Mouse (Mus musculus): Measurements from ENCODE around the gene Gan. TPM values are rescaled to one million over a fixed set of nuclear protein-coding genes. Genes with fewer than 3 reads are reported as not detected.

The Gan gene
- 10 to 100 TPM in 1 of 2 experiments, 1 to 10 TPM in 1; 8.8 to 11.0 TPM for total RNA-seq (2023)

DNA sequence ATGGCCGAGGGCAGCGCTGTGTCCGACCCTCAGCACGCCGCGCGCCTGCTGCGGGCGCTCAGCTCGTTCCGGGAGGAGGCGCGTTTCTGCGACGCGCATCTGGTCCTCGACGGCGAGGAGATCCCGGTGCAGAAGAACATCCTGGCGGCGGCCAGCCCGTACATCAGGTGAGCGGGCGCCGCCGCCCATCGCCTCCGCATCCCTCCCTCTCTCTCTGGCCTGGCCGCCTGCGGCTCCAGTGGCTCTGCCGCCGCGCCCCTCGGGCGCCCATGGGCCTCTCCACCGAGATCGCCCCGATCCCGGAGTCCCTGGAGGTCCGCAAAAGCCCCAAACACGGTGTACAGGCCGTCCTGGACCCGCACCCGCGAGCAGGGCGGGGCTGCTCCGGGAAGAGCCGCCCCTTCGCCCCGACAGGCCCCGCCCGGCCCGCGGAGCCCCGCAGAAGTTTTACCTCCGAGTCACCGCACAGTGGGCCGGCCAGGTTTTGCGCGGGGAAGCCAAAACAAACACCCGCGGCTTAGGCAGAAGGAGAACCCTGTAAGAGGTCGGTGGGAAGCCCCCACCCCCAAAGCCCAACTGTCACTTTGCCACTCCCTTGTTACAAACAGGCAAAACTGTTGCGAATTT is at the start of gene Gan:
Gan (plus strand) TSS at position 1 of the 627 bp plus-strand sequence.

DNA sequence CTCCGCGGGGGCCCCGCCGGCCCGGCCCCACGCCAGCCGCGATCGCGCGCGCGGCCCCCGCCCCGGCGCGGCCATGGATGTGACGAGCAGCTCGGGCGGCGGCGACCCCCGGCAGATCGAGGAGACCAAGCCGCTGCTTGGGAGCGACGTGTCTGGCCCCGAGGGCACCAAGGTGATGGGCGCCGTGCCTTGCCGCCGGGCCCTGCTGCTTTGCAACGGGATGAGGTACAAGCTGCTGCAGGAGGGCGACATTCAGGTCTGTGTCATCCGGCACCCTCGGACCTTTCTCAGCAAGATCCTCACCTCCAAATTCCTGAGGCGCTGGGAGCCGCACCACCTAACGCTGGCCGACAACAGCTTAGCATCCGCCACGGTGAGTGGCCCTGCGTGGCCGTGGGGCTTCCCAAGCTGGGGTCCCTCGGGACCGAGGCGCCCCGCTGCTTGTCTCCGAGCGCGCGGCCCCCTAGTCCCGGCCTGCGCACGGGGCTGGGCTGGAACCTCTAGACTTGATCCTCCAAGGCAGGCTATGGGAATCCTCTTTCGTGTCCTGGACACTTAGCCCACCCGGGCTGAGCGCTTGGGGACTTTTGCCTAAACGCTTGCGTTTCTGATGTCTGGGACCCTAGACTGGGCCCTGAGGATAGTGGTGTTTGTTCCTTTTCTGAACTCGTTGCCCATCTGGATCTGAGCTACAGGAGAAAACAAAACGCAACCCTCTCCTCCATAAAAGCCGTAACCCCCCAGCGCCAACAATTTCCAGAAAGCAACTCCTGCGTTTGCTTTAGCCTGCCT is 99.3 kb downstream of the Gan start, which contains the start of gene Cmip:
Cmip (plus strand) TSS at position 36 of the 792 bp plus-strand sequence.

Other genes with a start within 250 kb of the Gan start
- 1 to 10 TPM; 5.9 to 6.8 TPM for gene Cmc2, start 236.7 kb upstream of the Gan start, total RNA-seq (2023)
- gene Cenpn, start 236.4 kb upstream of the Gan start, total RNA-seq (2023), result under 1 TPM; 0.63 to 0.91 TPM
- gene Atmin, start 214.7 kb upstream of the Gan start, total RNA-seq (2023), result 10 to 100 TPM; 30.9 to 33.1 TPM
- 1 to 10 TPM in 1 of 2 experiments, under 1 TPM in 1; 0.33 to 1.5 TPM for gene 1700030J22Rik, start 179.2 kb upstream of the Gan start, total RNA-seq (2023)
- gene Gcsh, start 164.6 kb upstream of the Gan start, total RNA-seq (2023), result 1 to 10 TPM; 6.4 to 7.0 TPM
- gene Pkd1l2, start 75.7 kb upstream of the Gan start, total RNA-seq (2023), result under 1 TPM; 0.37 to 0.43 TPM
- gene Bco1, start 62.3 kb upstream of the Gan start, total RNA-seq (2023), result not detected
- gene Cmip, start 98.9 kb downstream of the Gan start, total RNA-seq (2023), result 100 to 1,000 TPM; 223 to 227 TPM